Mouse (Mus musculus) embryonic facial prominence, embryonic 13.5 days (tissue): ENCODE data around the gene Hdac9. TPM values are rescaled to one million over a fixed set of nuclear protein-coding genes. Genes with fewer than 3 reads are reported as not detected.

Experiments used
- ATAC-seq: fragments of 200-750 bp; cut with Nextera tagmentation; 2 replicates; pipeline ENCODE4 v1.8.0; 2017; ENCODE audit warnings: low read depth; ENCODE audit not compliant: insufficient number of reproducible peaks, insufficient read depth, low FRiP score, low TSS enrichment
- H3K27ac ChIP-seq: fragments of 300-500 bp; sonication (generic); 2 replicates; pipeline ENCODE4 v1.5.1; 2015; ENCODE audit warnings: moderate library complexity, mild to moderate bottlenecking, inconsistent platforms
- H3K27me3 ChIP-seq: fragments of 300-500 bp; sonication (generic); 2 replicates; pipeline ENCODE4 v1.6.1; 2015; ENCODE audit warnings: mild to moderate bottlenecking, inconsistent platforms
- H3K36me3 ChIP-seq: fragments of 300-500 bp; sonication (generic); 2 replicates; pipeline ENCODE4 v1.6.1; 2015; ENCODE audit warnings: mild to moderate bottlenecking, inconsistent platforms
- H3K4me1 ChIP-seq: fragments of 300-500 bp; sonication (generic); 2 replicates; pipeline ENCODE4 v1.6.1; 2015; ENCODE audit warnings: inconsistent platforms
- H3K4me2 ChIP-seq: fragments of 300-500 bp; sonication (generic); 2 replicates; pipeline ENCODE4 v1.6.1; 2015; ENCODE audit warnings: moderate library complexity, mild to moderate bottlenecking, inconsistent platforms
- H3K4me3 ChIP-seq: fragments of 300-500 bp; sonication (generic); 2 replicates; pipeline ENCODE4 v1.5.1; 2015; ENCODE audit warnings: mild to moderate bottlenecking, inconsistent platforms
- H3K9ac ChIP-seq: fragments of 300-500 bp; sonication (generic); 2 replicates; pipeline ENCODE4 v1.6.1; 2015; ENCODE audit warnings: mild to moderate bottlenecking, inconsistent platforms
- H3K9me3 ChIP-seq: fragments of 300-500 bp; sonication (generic); 2 replicates; pipeline ENCODE4 v1.6.1; 2016; ENCODE audit warnings: inconsistent platforms
- whole genome bisulfite sequencing: fragments of 180-500 bp; shearing (Covaris S2); methylation state at CpG from one replicate; pipeline ENCODE4 v1.1.7; 2015; ENCODE audit warnings: mixed read lengths; 5-methylcytosine and 5-hydroxymethylcytosine counted together
- polyA plus RNA-seq: library from polyadenylated mRNA; unstranded; fragments of >200 nt; fragmentation: Nextera tagmentation; extraction: Ambion mirVana; gene quantifications from 2 replicates; pipeline ENCODE4 v1.2.1, GENCODE M21; 2015

The Hdac9 gene
- polyA plus RNA-seq, 1 experiment from 2014 or later, result 7.6 TPM

- 36% methylated on average over 4 of the region's 4 CpGs for WGBS
Observed at GRCm38 (mm10) chr12:34683375-34683774, 233.5 kb downstream of the Hdac9 start.

GRCm38 (mm10) chr12:34682657-34683056 is 234.2 kb downstream of the Hdac9 start:
- ATAC-seq, result no peak
- H3K4me2 ChIP-seq, result no peak overlapping the region
- 96% methylated on average over 3 of the region's 3 CpGs for WGBS

More at GRCm38 (mm10) chr12:34683375-34683774, 233.5 kb downstream of the Hdac9 start:
- no peak for ATAC-seq
- Histone ChIP-seq H3K4me2 (no peak overlapping the region), H3K36me3 (no peaks in the 10 kb centered on the region), H3K4me1 (0 out of 2 replicates have a peak, but pooled peaks cover 7% of the 10 kb centered on the region), H3K27me3 (no peaks in the 10 kb centered on the region), H3K27ac (no peak overlapping the region), H3K4me3 (no peak overlapping the region), H3K9ac (no peak overlapping the region), H3K9me3 (no peaks in the 10 kb centered on the region)

GRCm38 (mm10) chr12:34680576-34680975 is 236.3 kb downstream of the Hdac9 start:
- Histone ChIP-seq H3K27ac (no peak overlapping the region; the same call in 1 of the 2 replicates), H3K9ac (no peak overlapping the region), H3K36me3 (no peaks in the 10 kb centered on the region), H3K4me3 (no peak overlapping the region), H3K9me3 (no peaks in the 10 kb centered on the region), H3K4me1 (0 out of 2 replicates have a peak, but pooled peaks cover 7% of the 10 kb centered on the region), H3K27me3 (no peaks in the 10 kb centered on the region), H3K4me2 (no peak overlapping the region)
- ATAC-seq, result no peak
- 12% methylated on average over 5 of the region's 5 CpGs for WGBS

More at GRCm38 (mm10) chr12:34682657-34683056, 234.2 kb downstream of the Hdac9 start:
- H3K4me1 ChIP-seq, result 0 out of 2 replicates have a peak, but pooled peaks cover 7% of the 10 kb centered on the region
- no peaks in the 10 kb centered on the region for H3K9me3 ChIP-seq
- no peak overlapping the region for H3K27ac ChIP-seq
- H3K36me3 ChIP-seq, result no peaks in the 10 kb centered on the region
- no peak overlapping the region for H3K9ac ChIP-seq
- H3K27me3 ChIP-seq, result no peaks in the 10 kb centered on the region
- no peak overlapping the region for H3K4me3 ChIP-seq

DNA sequence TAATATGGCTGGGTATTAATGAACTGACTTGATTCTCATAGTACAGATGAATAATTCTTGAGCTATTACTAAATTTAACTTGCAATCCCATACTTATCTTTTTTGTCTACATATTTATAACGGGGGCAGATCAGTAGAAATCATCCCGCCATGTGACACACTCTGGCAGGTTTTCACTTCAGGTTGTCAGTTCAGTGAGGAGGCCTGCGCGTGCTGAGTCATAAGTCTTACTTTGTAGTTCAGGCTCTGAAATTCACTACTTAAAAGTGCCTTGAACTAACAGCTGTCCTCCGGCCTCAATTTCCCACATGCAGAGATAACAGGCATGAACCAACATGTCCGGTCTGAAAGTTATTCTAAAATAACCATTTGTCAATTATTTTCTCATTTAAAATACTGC is 239.8 kb downstream of the Hdac9 start:
- no peak overlapping the region for H3K9ac ChIP-seq
- no peak overlapping the region for H3K27ac ChIP-seq
- no peak overlapping the region for H3K4me2 ChIP-seq
- no peak overlapping the region for H3K4me3 ChIP-seq
- ATAC-seq, result no peak
- 0 out of 2 replicates have a peak, but pooled peaks cover 7% of the 10 kb centered on the region for H3K4me1 ChIP-seq
- no peaks in the 10 kb centered on the region for H3K9me3 ChIP-seq
- H3K36me3 ChIP-seq, result no peaks in the 10 kb centered on the region
- WGBS, result 79% methylated on average over 6 of the region's 6 CpGs
- no peaks in the 10 kb centered on the region for H3K27me3 ChIP-seq

DNA sequence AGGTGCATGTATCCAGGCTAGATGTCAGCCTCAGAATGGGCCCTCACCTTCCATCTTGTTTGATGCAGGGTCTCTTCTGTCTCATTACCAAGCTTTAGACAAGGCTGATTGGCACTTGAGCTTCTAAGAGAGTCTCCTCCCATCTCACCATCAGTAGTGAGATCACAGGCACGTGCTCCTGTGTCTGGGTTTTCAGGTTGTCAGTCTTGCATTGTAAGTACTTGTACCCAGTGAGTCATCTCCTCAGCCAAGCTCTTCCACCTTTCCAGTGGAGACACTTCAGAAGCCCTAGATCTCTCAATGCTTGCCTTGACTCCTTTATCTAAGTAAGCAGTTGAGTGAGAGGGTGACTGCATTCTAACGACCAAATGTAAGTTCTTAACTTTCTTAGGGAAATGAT is 242.7 kb downstream of the Hdac9 start:
- 67% methylated on average over 2 of the region's 2 CpGs for WGBS
- H3K27ac ChIP-seq, result no peak overlapping the region
- no peaks in the 10 kb centered on the region for H3K9me3 ChIP-seq

DNA sequence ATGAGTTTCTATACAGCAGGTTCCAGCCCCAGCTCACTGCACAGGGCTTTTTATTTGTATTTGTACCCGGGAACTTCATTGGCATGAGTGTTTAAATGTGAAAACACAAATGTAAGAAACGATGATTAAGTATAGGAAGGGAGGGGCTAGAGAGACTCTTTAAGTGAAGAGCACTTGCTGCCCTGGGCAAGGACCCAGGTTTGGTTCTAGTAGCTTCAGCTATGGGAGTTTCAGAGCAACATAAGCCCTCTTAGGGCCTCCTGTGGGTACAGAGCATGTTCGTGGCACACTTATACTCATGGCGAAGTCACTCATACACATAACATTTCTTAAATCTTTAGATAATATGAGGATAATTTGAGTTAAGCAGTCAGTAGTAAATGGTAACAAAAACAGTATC is 243.4 kb downstream of the Hdac9 start:
- WGBS, result 82% methylated on average over 4 of the region's 4 CpGs
- H3K36me3 ChIP-seq, result no peaks in the 10 kb centered on the region
- no peak overlapping the region for H3K27ac ChIP-seq
- H3K9me3 ChIP-seq, result no peaks in the 10 kb centered on the region
- no peaks in the 10 kb centered on the region for H3K4me1 ChIP-seq
- no peak overlapping the region for H3K4me3 ChIP-seq
- no peaks in the 10 kb centered on the region for H3K27me3 ChIP-seq
- H3K4me2 ChIP-seq, result no peak overlapping the region
- no peak for ATAC-seq
- no peak overlapping the region for H3K9ac ChIP-seq

More for the DNA sequence above, 242.7 kb downstream of the Hdac9 start:
- no peak for ATAC-seq
- Histone ChIP-seq H3K4me3 (no peak overlapping the region), H3K4me1 (no peaks in the 10 kb centered on the region), H3K9ac (no peak overlapping the region), H3K4me2 (no peak overlapping the region), H3K36me3 (no peaks in the 10 kb centered on the region), H3K27me3 (no peaks in the 10 kb centered on the region)

DNA sequence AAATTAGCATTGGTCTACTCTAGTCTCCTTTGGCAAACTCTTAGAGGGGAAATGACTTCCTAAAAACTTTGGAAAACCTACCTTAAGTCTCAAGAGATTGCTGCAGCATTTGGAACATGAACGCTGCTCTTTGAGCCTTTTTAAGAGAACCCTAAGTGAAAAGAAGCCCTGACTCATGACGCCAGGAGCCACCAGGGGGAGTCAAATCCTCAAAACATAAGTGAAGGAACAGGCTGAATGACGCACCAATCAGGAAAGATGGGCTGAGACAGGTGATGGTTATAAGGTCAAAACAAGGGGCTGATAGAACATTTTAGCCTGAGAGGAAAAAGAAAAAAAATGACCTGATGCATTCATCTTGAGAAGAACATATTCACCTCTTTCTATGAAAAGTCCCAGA is 252.1 kb downstream of the Hdac9 start:
- H3K9ac ChIP-seq, result no peak overlapping the region
- H3K9me3 ChIP-seq, result no peaks in the 10 kb centered on the region
- no peaks in the 10 kb centered on the region for H3K27me3 ChIP-seq
- 5% methylated on average over 3 of the region's 3 CpGs for WGBS
- no peak overlapping the region for H3K27ac ChIP-seq
- H3K4me3 ChIP-seq, result no peak overlapping the region
- no peaks in the 10 kb centered on the region for H3K4me1 ChIP-seq
- no peak for ATAC-seq
- no peaks in the 10 kb centered on the region for H3K36me3 ChIP-seq
- no peak overlapping the region for H3K4me2 ChIP-seq

- Histone ChIP-seq H3K27me3 (no peaks in the 10 kb centered on the region), H3K36me3 (no peaks in the 10 kb centered on the region), H3K27ac (no peak overlapping the region), H3K4me3 (no peak overlapping the region), H3K9ac (no peak overlapping the region), H3K4me1 (peaks cover 9% of the 10 kb centered on the region; the same call in 1 of the 2 replicates), H3K4me2 (no peak overlapping the region), H3K9me3 (no peaks in the 10 kb centered on the region)
- no peak for ATAC-seq
Observed at GRCm38 (mm10) chr12:34661378-34661777, 255.5 kb downstream of the Hdac9 start.

GRCm38 (mm10) chr12:34660027-34660426 is 256.9 kb downstream of the Hdac9 start:
- H3K4me3 ChIP-seq, result no peak overlapping the region
- H3K9me3 ChIP-seq, result no peaks in the 10 kb centered on the region
- peaks cover 9% of the 10 kb centered on the region; the same call in 1 of the 2 replicates for H3K4me1 ChIP-seq
- H3K27ac ChIP-seq, result no peak overlapping the region
- no peaks in the 10 kb centered on the region for H3K27me3 ChIP-seq
- no peak for ATAC-seq
- WGBS, result 27% methylated on average over 5 of the region's 5 CpGs
- H3K9ac ChIP-seq, result no peak overlapping the region
- H3K4me2 ChIP-seq, result no peak overlapping the region
- H3K36me3 ChIP-seq, result no peaks in the 10 kb centered on the region

GRCm38 (mm10) chr12:34658568-34658967 is 258.3 kb downstream of the Hdac9 start:
- ATAC-seq, result no peak
- no peaks in the 10 kb centered on the region for H3K36me3 ChIP-seq
- no peaks in the 10 kb centered on the region for H3K9me3 ChIP-seq
- no peak overlapping the region for H3K9ac ChIP-seq
- 47% methylated on average over 3 of the region's 3 CpGs for WGBS
- no peak overlapping the region for H3K27ac ChIP-seq
- H3K4me3 ChIP-seq, result no peak overlapping the region
- peaks cover 11% of the 10 kb centered on the region; the same call in 1 of the 2 replicates for H3K4me1 ChIP-seq
- no peak overlapping the region for H3K4me2 ChIP-seq
- H3K27me3 ChIP-seq, result no peaks in the 10 kb centered on the region

DNA sequence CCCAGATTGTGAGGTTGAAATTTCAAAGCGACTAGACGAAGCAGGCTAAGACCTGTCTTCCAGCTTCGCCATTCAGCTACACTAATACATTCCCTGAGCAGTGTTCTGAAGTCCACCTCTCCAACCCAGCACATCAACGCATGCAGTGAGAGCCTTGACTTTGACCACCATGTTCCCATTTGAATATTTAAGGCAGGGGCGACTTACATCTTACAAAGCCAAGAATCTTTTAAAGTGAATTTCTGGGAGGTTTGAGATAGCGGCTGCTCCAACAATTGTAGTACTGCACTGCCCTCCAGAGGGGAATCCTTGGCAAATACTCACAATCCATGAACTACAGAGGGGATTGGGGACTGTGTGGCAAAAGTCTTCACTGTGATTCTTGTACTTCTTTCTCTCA is 258.8 kb downstream of the Hdac9 start:
- 21% methylated on average over 6 of the region's 6 CpGs for WGBS
- peaks cover 14% of the 10 kb centered on the region; the same call in 1 of the 2 replicates for H3K4me1 ChIP-seq
- H3K4me3 ChIP-seq, result peak overlapping the region; percentile 20; the same call in 1 of the 2 replicates
- peak overlapping the region; percentile 50 for H3K4me2 ChIP-seq
- no peak for ATAC-seq
- H3K36me3 ChIP-seq, result no peaks in the 10 kb centered on the region
- H3K9ac ChIP-seq, result no peak overlapping the region
- H3K9me3 ChIP-seq, result no peaks in the 10 kb centered on the region
- no peaks in the 10 kb centered on the region for H3K27me3 ChIP-seq
- no peak overlapping the region for H3K27ac ChIP-seq

GRCm38 (mm10) chr12:34653615-34654014 is 263.3 kb downstream of the Hdac9 start:
- H3K27ac ChIP-seq, result no peak overlapping the region
- WGBS, result 16% methylated on average over 3 of the region's 3 CpGs
- H3K36me3 ChIP-seq, result no peaks in the 10 kb centered on the region
- H3K4me3 ChIP-seq, result no peak overlapping the region
- H3K9ac ChIP-seq, result no peak overlapping the region
- ATAC-seq, result no peak
- peaks cover 14% of the 10 kb centered on the region; the same call in 1 of the 2 replicates for H3K4me1 ChIP-seq
- H3K4me2 ChIP-seq, result no peak overlapping the region
- H3K9me3 ChIP-seq, result no peaks in the 10 kb centered on the region
- no peaks in the 10 kb centered on the region for H3K27me3 ChIP-seq
